Mouse (Mus musculus): Measurements from ENCODE around the gene Alk. TPM values are rescaled to one million over a fixed set of nuclear protein-coding genes. Genes with fewer than 3 reads are reported as not detected.
A peak's percentile ranks its signal among the peaks of the same experiment; 100 is the strongest.

Alk gene
- total and polyA plus RNA-seq, 3 experiments, result not detected

DNA sequence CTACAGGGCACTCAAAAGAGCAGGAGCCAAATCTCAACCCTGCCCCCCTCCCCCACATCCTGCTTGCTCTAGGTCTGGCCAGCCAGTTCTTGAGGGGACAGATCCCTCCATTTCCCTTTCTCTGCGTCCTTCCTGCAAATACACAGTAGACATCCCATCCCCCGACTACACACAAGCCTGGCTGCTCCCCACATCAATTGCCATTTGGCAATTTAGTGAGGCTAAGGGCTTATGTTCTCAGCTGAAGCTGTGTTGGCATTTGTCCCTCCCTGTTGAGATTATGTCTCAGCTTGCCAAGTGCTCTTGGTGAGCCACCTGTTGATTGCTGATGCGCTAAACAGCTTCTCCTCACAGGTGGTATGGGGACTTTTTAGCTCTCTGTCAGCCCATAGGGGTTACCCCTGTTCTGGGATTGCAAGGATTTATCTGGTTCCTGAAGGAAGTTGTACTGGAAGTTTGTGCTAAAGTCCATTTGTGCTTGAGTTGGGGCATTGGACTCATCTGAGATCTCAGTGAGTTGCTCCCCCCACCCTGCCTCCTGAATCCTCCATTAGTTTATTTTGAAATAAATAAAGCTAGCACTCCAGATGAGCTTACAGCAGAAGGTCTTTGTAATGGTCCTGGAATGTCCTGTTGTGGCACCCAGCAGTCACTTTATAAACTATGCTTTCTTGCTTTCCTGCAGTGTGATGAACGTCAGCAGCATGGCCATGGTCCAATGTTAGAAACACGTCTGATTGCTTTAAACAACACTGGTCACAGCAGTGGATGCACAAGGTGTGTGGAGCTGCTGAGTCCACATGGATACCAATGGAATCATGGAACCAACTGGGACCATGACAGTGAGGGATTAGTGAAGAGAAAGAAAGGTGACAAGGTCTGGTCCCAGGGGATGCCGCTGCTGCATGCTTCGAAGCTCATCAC is 353.7 kb downstream of the Alk start:
- Histone ChIP-seq H3K27ac (ENCODE audit: control insufficient read depth, low read depth, low read length) (no peak overlapping the region), H3K9me3 (replicated peaks; ENCODE audit: insufficient read depth, low read length) (no peaks in the 10 kb centered on the region), H3K9ac (ENCODE audit: control insufficient read depth, low read depth, low read length, poor library complexity, severe bottlenecking) (no peak overlapping the region), H3K4me3 (ENCODE audit: control insufficient read depth in 1 of 2, insufficient read depth in 1 of 2, low read depth in 2 of 2, low read length in 2 of 2) (no peak overlapping the region), H3K4me1 (ENCODE audit: control insufficient read depth in 1 of 2, insufficient read depth in 2 of 2, low read length in 2 of 2) (no peaks in the 10 kb centered on the region), H3K36me3 (ENCODE audit: control insufficient read depth in 1 of 2, insufficient read depth in 2 of 2, low read length in 2 of 2) (no peaks in the 10 kb centered on the region), H3K27me3 (ENCODE audit: control insufficient read depth in 1 of 2, insufficient read depth in 2 of 2, low read length in 2 of 2) (no peaks in the 10 kb centered on the region), H3K79me2 (ENCODE audit: control insufficient read depth, insufficient read depth, low read length, poor library complexity) (no peaks in the 10 kb centered on the region)
- no peak for DNase-seq (ENCODE audit: low read depth, low spot score)
- TF ChIP-seq MAX (IDR thresholded peaks at IDR 0.05; ENCODE audit: low read length), result no peak
- TF ChIP-seq ZNF384 (IDR thresholded peaks at IDR 0.05; ENCODE audit: low read depth, low read length), result no peak
- no peak for TF ChIP-seq GATA1 (IDR thresholded peaks at IDR 0.05; ENCODE audit: low read depth, low read length)
- TF ChIP-seq GABPA (IDR thresholded peaks at IDR 0.05; ENCODE audit: low read depth, low read length), result no peak
- no peak for TF ChIP-seq SIN3A (IDR thresholded peaks at IDR 0.05; ENCODE audit: low read length)
- TF ChIP-seq ETS1 (IDR thresholded peaks at IDR 0.05; ENCODE audit: low read depth, low read length), result no peak
- no peak for TF ChIP-seq MAFK (IDR thresholded peaks at IDR 0.05; ENCODE audit: borderline replicate concordance, low read depth, low read length)
- TF ChIP-seq TAL1 (IDR thresholded peaks at IDR 0.05; ENCODE audit: low read length), result no peak
- TF ChIP-seq TCF12 (IDR thresholded peaks at IDR 0.05; ENCODE audit: low read depth, low read length), result no peak
- no peak for TF ChIP-seq ZMIZ1 (IDR thresholded peaks at IDR 0.05; ENCODE audit: low read depth, low read length)
- no peak for TF ChIP-seq BHLHE40 (IDR thresholded peaks at IDR 0.05; ENCODE audit: borderline replicate concordance, low read depth, low read length)
- no peak for TF ChIP-seq MYB (IDR thresholded peaks at IDR 0.05; ENCODE audit: low read depth, low read length)

DNA sequence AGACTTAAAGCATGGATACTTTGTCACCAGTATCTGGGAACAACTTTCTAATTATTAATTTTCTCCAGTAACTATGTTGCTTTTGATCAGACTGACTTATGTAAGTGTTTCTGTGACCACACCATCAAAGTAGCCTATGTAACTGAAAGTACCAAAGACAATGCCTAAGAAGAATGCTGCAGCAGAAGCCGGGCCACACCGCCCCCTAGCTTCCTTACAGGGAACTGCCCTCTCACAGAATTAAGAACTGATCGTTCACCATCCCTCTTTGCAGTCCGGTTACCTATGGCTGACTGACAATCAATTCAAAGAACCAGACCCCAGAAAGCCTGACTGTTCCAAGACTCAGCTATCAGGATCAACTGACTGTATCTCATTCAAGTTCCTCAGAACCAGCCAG is 362.4 kb downstream of the Alk start:
- H3K4me3 ChIP-seq (ENCODE audit: control insufficient read depth in 1 of 2, insufficient read depth in 1 of 2, low read depth in 2 of 2, low read length in 2 of 2), result no peak overlapping the region

DNA sequence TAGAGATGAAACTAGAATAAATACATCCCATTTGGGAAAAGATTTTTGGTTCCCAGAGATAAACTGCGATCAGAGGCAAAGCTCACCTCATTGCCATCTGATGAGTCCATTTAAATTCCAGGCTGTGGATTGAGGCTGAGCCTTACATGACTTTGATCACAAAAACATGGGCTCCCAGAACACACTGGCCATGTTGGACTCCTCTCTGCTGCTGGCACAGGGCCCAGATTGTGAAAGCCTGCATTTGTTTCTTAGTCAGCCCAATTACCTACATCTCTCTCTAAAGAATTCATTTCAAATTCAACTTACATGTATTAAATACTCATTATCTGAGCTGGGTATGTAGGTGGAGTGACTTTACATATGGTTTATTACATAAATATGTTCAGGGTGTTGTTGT is 367.1 kb downstream of the Alk start:
- Histone ChIP-seq H3K9me3 (replicated peaks; ENCODE audit: insufficient read depth, low read length) (no peaks in the 10 kb centered on the region), H3K27ac (ENCODE audit: control insufficient read depth, low read depth, low read length) (no peak overlapping the region), H3K4me3 (ENCODE audit: control insufficient read depth in 1 of 2, insufficient read depth in 1 of 2, low read depth in 2 of 2, low read length in 2 of 2) (no peak overlapping the region), H3K36me3 (ENCODE audit: control insufficient read depth in 1 of 2, insufficient read depth in 2 of 2, low read length in 2 of 2) (no peaks in the 10 kb centered on the region), H3K4me1 (ENCODE audit: control insufficient read depth in 1 of 2, insufficient read depth in 2 of 2, low read length in 2 of 2) (no peaks in the 10 kb centered on the region), H3K9ac (ENCODE audit: control insufficient read depth, low read depth, low read length, poor library complexity, severe bottlenecking) (no peak overlapping the region), H3K27me3 (ENCODE audit: control insufficient read depth in 1 of 2, insufficient read depth in 2 of 2, low read length in 2 of 2) (no peaks in the 10 kb centered on the region), H3K79me2 (ENCODE audit: control insufficient read depth, insufficient read depth, low read length, poor library complexity) (no peaks in the 10 kb centered on the region)
- no peak for DNase-seq (ENCODE audit: low read depth, low spot score)
- TF ChIP-seq ZMIZ1 (IDR thresholded peaks at IDR 0.05; ENCODE audit: low read depth, low read length), result no peak
- no peak for TF ChIP-seq UBTF (IDR thresholded peaks at IDR 0.05; ENCODE audit: borderline replicate concordance, insufficient read depth, low read depth, low read length)
- TF ChIP-seq TCF12 (IDR thresholded peaks at IDR 0.05; ENCODE audit: low read depth, low read length), result no peak
- no peak for TF ChIP-seq MYB (IDR thresholded peaks at IDR 0.05; ENCODE audit: low read depth, low read length)
- TF ChIP-seq POLR2AphosphoS5 (IDR thresholded peaks at IDR 0.05; ENCODE audit: borderline replicate concordance, low read depth, low read length), result no peak
- TF ChIP-seq MAX (IDR thresholded peaks at IDR 0.05; ENCODE audit: low read length), result no peak
- TF ChIP-seq KAT2A (conservative IDR thresholded peaks at IDR 0.05; ENCODE audit: low read depth, low read length), result no peak
- no peak for TF ChIP-seq CHD1 (IDR thresholded peaks at IDR 0.05; ENCODE audit: low read depth, low read length)
- TF ChIP-seq ZNF384 (IDR thresholded peaks at IDR 0.05; ENCODE audit: low read depth, low read length), result no peak
- TF ChIP-seq BHLHE40 (IDR thresholded peaks at IDR 0.05; ENCODE audit: borderline replicate concordance, low read depth, low read length), result no peak
- no peak for TF ChIP-seq HCFC1 (IDR thresholded peaks at IDR 0.05; ENCODE audit: low read depth, low read length)
- no peak for TF ChIP-seq MAFK (IDR thresholded peaks at IDR 0.05; ENCODE audit: borderline replicate concordance, low read depth, low read length)
- TF ChIP-seq ZC3H11A (IDR thresholded peaks at IDR 0.05; ENCODE audit: low read depth, low read length), result no peak
- TF ChIP-seq ETS1 (IDR thresholded peaks at IDR 0.05; ENCODE audit: low read depth, low read length), result no peak
- TF ChIP-seq MYC (IDR thresholded peaks at IDR 0.05; ENCODE audit: low read depth, low read length), result no peak
- TF ChIP-seq USF1 (IDR thresholded peaks at IDR 0.05; ENCODE audit: low read depth, low read length), result no peak
- TF ChIP-seq E2F4 (IDR thresholded peaks at IDR 0.05; ENCODE audit: borderline replicate concordance, low read depth, low read length), result no peak

More for the DNA sequence above, 362.4 kb downstream of the Alk start:
- no peak overlapping the region for H3K9ac ChIP-seq (ENCODE audit: control insufficient read depth, low read depth, low read length, poor library complexity, severe bottlenecking)
- no peaks in the 10 kb centered on the region for H3K36me3 ChIP-seq (ENCODE audit: control insufficient read depth in 1 of 2, insufficient read depth in 2 of 2, low read length in 2 of 2)
- no peaks in the 10 kb centered on the region for H3K4me1 ChIP-seq (ENCODE audit: control insufficient read depth in 1 of 2, insufficient read depth in 2 of 2, low read length in 2 of 2)
- H3K9me3 ChIP-seq (replicated peaks; ENCODE audit: insufficient read depth, low read length), result no peaks in the 10 kb centered on the region
- no peaks in the 10 kb centered on the region for H3K27me3 ChIP-seq (ENCODE audit: control insufficient read depth in 1 of 2, insufficient read depth in 2 of 2, low read length in 2 of 2)
- peak; percentile 2 for DNase-seq (ENCODE audit: low read depth, low spot score)
- no peaks in the 10 kb centered on the region for H3K79me2 ChIP-seq (ENCODE audit: control insufficient read depth, insufficient read depth, low read length, poor library complexity)
- no peak for TF ChIP-seq ZC3H11A (IDR thresholded peaks at IDR 0.05; ENCODE audit: low read depth, low read length)
- no peak for TF ChIP-seq SIN3A (IDR thresholded peaks at IDR 0.05; ENCODE audit: low read length)
- TF ChIP-seq CTCF (IDR thresholded peaks at IDR 0.05 in 2 of 3, conservative IDR thresholded peaks at IDR 0.05 in 1 of 3; ENCODE audit: control insufficient read depth in 1 of 3, insufficient read depth in 1 of 3, low read depth in 2 of 3, low read length in 3 of 3, poor library complexity in 1 of 3, severe bottlenecking in 1 of 3), result peak in 2 of 3 experiments; percentile 17 to 48; a peak in 4 of 6 replicates
- H3K27ac ChIP-seq (ENCODE audit: control insufficient read depth, low read depth, low read length), result no peak overlapping the region

All from MEL (cell line).